8 mouse cellular contexts compared by ENCODE assay signal in the genomic region with DNA sequence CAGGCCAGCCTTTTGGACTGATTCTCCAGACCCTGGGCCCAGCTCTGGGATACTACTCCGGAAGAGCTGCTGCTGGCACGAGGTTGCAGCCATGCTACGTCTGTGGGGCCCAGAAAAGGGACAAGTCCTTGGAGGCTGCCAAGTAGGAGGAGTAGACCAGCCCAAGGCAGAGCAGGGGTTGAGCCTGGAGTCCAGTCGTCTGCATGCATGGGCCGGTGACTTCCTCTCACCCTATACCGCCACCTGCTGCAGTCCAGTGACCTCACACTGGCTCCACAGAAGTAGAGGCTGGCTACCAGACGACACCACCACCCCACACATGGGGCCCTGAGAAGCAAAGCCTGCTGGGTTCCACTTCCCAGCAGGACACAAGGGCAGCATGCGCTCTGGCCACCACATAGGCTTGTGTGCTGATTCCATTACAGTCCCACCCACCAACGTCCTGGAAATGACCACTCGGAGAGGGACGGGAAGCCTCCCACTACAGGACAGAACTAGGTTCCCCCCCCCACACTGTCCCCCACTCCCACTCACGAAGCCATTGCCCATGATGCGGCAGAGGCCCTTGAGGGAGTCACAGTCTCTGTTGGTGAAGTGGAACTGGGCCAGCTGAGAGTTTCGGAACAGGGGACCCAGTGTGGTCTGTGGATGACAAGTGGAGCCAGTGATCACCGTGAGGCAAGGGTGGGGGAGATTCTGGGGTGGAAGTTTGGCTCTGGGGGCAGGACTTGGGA. TPM values are rescaled to one million over a fixed set of nuclear protein-coding genes. Genes with fewer than 3 reads are reported as not detected.
A peak's percentile ranks its signal among the peaks of the same experiment; 100 is the strongest.
DNase-seq lines count a peak whose midpoint lies in the region; ATAC-seq lines count a peak whose summit lies in the region.

No protein-coding gene starts in this region.

- peak overlapping the region; percentile 100 for H3K27ac ChIP-seq in lung, embryonic 15.5 days

- H3K36me3 ChIP-seq in lung, embryonic 15.5 days, result peaks cover 42% of the 10 kb centered on the region

- 41% methylated on average over 15 of the region's 15 CpGs for WGBS in lung, embryonic 15.5 days

- H3K9me3 ChIP-seq in lung, embryonic 15.5 days, result no peaks in the 10 kb centered on the region

- DNase-seq in NIH3T3 (ENCODE audit: low read depth), result peak; percentile 83
- DNase-seq in cerebellum, adult 9-11 months, result peak; percentile 74
- peak; percentile 66 for DNase-seq in heart, adult 8-10 months (ENCODE audit: low spot score)
- peak; percentile 62 to 79 for DNase-seq in kidney, adult 8-10 months
- DNase-seq in retina, embryonic 14.5 days (ENCODE audit: low spot score), result peak; percentile 34
- no peak for DNase-seq in right cerebral cortex, postnatal 14 days
- no peak for DNase-seq in T-cell, adult 2 months (ENCODE audit: low spot score)

- no peaks in the 10 kb centered on the region for H3K27me3 ChIP-seq in lung, embryonic 15.5 days

- H3K9ac ChIP-seq in lung, embryonic 15.5 days, result peak overlapping the region; percentile 100

- H3K4me3 ChIP-seq in lung, embryonic 15.5 days, result peak overlapping the region; percentile 99

- peaks cover 60% of the 10 kb centered on the region for H3K4me1 ChIP-seq in lung, embryonic 15.5 days

- peak overlapping the region; percentile 71 for H3K4me2 ChIP-seq in lung, embryonic 15.5 days

- ATAC-seq in lung, embryonic 15.5 days (ENCODE audit: borderline replicate concordance, extremely low read depth, low FRiP score, low TSS enrichment), result peak; percentile 3; the same call in 1 of the 2 replicates

RNA-seq across cellular contexts. Expression of a gene that starts 3.1 kb away (rescaled TPM):
- 100 to 1,000 TPM; 178 to 199 (median 189) TPM for total RNA-seq in heart, adult 8-10 months (2022)
- polyA plus RNA-seq in lung, embryonic 15.5 days (2015; fragmentation: Nextera tagmentation; extraction: Ambion mirVana), result 371 and 398 TPM in 2 replicates

RNA-seq across cellular contexts. Expression of a gene that starts 9.5 kb away (rescaled TPM):
- 10 to 100 TPM; 17.8 to 20.6 (median 19.6) TPM for total RNA-seq in heart, adult 8-10 months (2022)
- polyA plus RNA-seq in lung, embryonic 15.5 days (2015; fragmentation: Nextera tagmentation; extraction: Ambion mirVana), result 37.6 and 37.9 TPM in 2 replicates

RNA-seq across cellular contexts. Expression of a gene that starts 17.6 kb away (rescaled TPM):
- 10 to 100 TPM; 40.7 to 59.5 (median 51.5) TPM for total RNA-seq in heart, adult 8-10 months (2022)
- polyA plus RNA-seq in lung, embryonic 15.5 days (2015; fragmentation: Nextera tagmentation; extraction: Ambion mirVana), result 71.3 and 74.4 TPM in 2 replicates

RNA-seq across cellular contexts. Expression of a gene that starts 17.7 kb away (rescaled TPM):
- 10 to 100 TPM; 64.3 to 76.2 (median 70.5) TPM for total RNA-seq in heart, adult 8-10 months (2022)
- 109 and 111 TPM in 2 replicates for polyA plus RNA-seq in lung, embryonic 15.5 days (2015; fragmentation: Nextera tagmentation; extraction: Ambion mirVana)

RNA-seq across cellular contexts. Expression of a gene that starts 26.1 kb away (rescaled TPM):
- 10 to 100 TPM; 79.8 to 88.1 (median 85.0) TPM for total RNA-seq in heart, adult 8-10 months (2022)
- polyA plus RNA-seq in lung, embryonic 15.5 days (2015; fragmentation: Nextera tagmentation; extraction: Ambion mirVana), result 93.5 and 97.7 TPM in 2 replicates

Comparison
In these comparisons a context has a peak if more than half of its experiments do, and no peak if none do; other contexts are left out.
1. DNase-seq: peak in NIH3T3 (single experiment), cerebellum, adult 9-11 months (single experiment), heart, adult 8-10 months (single experiment), kidney, adult 8-10 months (2 of 2) and retina, embryonic 14.5 days (single experiment); none in right cerebral cortex, postnatal 14 days (single experiment) and T-cell, adult 2 months (single experiment).